Mouse (Mus musculus) layer of hippocampus, postnatal 36 days (tissue): ENCODE data around the gene Xylt1. TPM values are rescaled to one million over a fixed set of nuclear protein-coding genes. Genes with fewer than 3 reads are reported as not detected.

Experiments used
- DNase-seq, 2 experiments: peaks; one replicate each; pipeline ENCODE4 v3.0.0; 2022
- total RNA-seq, 2 experiments: library from RNA; stranded (reverse); gene quantifications; 2 replicates each; pipeline ENCODE4 v1.2.3; 2021

The Xylt1 gene
- total RNA-seq, 2 experiments from 2014 or later = 48.9 to 49.5 TPM

DNA sequence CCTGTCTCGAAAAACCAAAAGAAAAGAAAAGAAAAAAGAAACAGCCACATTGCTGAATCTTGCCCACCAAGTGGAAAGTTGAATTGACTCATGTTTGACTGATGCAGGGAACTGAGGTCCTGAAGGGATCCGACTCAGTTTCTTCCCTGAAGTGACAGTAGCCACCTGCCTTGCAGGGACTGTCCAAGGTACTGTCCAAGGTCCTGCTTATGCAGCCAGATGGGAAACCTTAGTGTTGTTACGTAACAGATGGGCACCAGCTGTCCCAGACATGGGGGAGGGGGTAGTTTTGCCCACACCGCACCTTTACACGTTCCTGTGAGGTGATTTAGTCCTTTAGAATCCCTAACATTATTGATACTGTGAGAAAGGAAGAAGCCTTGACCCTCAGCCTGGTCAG lies 235.5 kb downstream of the Xylt1 start:
- DNase-seq = no peak

DNA sequence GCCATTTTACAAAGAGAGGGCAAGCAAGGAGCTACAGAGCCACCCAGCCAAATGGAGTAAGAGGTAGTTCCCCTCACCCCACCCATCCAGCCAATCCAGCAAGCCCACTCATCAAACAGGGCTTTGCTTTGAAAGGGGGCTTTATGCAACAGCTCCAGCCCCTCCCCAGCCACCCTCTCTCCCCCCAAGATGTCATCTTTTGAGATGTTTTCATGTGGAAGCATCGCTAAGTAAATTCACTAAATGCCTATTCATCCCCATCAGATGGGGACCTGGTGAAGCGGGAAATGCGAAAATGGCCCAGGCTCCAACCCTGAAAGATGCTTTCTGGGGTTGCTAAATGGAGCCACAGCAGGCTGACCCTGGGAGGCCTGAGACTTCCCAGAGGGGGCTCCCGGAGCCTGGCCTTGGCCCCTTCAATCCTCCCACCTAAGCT lies 238.0 kb downstream of the Xylt1 start:
- DNase-seq = no peak

DNA sequence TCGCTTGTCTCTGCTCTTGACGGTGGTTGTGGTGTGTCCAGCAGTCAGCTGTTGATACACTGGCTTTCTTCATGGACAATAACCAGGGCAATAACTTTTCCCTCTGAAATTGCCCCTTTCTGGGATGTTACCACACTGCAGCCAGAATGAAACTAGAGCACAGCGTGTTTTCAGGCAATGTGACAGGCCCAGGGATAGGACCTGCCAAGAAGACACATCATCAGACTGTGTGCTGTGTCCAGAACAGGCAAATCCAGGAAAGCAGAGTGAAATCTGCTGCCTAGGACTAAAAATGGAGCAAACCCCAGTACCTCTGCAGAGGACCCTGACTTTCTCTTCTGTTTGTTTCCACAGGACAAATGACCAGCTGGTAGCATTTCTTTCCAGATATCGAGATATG lies 240.8 kb downstream of the Xylt1 start:
- DNase-seq = no peak

- no peak for DNase-seq
Observed at GRCm38 (mm10) chr7:117622769-117623168, 242.0 kb downstream of the Xylt1 start.

DNA sequence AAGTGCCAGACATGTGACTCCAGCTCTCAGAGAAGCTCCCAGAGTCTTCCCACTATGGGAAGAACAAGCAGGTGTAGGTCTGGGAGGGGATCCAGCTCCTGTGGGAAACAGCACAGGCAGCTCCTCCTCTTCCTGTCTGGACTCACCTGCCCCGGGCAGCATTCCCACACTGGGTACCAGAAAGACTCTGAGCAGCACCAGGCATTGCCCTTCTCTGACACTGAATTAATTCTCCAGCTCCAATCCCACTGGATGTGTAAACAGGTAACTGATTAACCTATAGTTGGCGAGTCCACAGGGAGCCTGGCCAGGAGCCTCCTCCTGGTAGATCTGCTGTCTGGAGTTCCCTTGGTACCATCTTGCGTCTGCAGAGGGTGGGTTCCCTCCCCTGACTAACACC lies 248.0 kb downstream of the Xylt1 start:
- DNase-seq = no peak

GRCm38 (mm10) chr7:117630657-117631056 lies 249.9 kb downstream of the Xylt1 start:
- DNase-seq = no peak

DNA sequence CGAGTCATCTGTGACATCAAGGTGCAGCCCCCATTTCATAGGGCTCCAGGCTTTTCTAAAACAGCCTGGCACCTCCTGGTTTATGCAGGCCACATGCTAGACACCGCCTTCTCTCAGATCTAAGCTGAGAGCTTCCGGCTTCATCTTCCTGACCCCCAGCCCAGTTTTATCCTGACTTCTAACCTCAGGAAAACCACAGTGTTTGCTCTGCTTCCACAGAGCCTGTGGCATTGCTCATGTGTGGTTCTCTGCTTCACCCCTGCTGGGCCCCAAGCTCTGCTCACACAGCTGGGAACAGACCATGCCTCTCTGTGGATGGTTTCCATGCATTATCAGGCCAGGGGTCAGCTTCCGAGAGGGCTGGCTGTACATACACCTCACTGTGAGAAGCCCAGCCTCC lies 254.8 kb downstream of the Xylt1 start:
- DNase-seq = no peak

GRCm38 (mm10) chr7:117636713-117637112 lies 255.9 kb downstream of the Xylt1 start:
- DNase-seq = no peak

- no peak for DNase-seq
Observed at GRCm38 (mm10) chr7:117637997-117638396, 257.2 kb downstream of the Xylt1 start.

- DNase-seq = no peak
Observed at GRCm38 (mm10) chr7:117652637-117653036, 271.9 kb downstream of the Xylt1 start.

- DNase-seq = no peak
Observed at GRCm38 (mm10) chr7:117655732-117656131, 275.0 kb downstream of the Xylt1 start.

DNA sequence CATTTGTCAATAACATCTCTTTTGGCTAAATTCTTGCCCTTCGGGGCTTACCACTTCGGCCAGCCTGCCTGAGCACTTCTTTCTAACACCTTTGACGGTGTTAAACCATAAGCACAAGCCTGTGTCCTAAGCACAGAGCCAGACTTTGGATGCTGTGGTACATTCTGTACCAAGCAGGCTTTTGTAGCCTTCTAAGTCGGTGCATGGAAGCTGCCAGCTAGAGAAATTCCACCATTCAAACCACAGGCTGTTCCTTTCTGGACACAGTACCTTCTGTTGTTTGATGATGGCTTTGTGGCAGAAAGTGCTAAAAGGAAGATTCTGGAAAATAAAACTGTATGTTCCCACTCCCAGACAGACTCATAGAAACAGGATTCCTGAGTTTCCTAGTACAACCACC lies 277.4 kb downstream of the Xylt1 start:
- no peak for DNase-seq

DNA sequence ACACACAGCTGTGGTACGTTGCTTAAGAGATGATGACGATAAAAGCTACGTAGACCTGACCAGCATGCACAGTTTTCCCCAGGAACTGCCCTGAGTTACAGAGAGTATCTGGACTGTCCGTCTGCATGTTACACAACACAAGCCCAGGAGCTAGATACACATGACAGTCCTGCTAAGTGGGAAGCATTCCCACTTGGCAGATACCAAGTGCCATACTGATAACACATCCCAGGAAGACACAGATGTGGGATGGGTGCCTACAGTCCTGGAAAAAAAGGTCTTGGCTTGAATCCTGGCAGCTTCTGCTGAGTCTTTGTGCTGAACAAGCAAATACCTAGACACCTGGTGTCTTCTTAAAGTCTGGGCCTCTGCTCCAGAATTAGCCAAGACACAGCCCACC lies 278.0 kb downstream of the Xylt1 start:
- no peak for DNase-seq

DNA sequence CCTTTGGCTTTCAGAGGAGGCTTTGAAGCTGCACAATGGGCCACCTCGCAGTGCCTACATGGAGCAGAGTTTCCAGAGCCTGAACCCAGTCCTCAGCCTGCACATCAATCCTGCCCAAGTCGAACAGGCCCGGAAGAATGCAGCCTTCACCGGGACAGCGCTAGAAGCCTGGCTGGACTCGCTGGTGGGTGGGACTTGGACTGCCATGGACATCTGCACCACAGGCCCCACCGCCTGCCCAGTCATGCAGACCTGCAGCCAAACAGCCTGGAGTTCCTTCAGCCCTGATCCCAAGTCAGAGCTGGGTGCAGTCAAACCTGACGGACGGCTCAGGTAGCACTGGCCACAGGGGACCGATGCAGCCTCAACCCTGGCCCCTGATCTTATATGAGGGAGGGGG lies 286.5 kb downstream of the Xylt1 start:
- DNase-seq = no peak

- DNase-seq = no peak
Observed at GRCm38 (mm10) chr7:117668226-117668625, 287.4 kb downstream of the Xylt1 start.

GRCm38 (mm10) chr7:117672121-117672591 lies 291.4 kb downstream of the Xylt1 start:
- peak; percentile 35 to 37 for DNase-seq

DNA sequence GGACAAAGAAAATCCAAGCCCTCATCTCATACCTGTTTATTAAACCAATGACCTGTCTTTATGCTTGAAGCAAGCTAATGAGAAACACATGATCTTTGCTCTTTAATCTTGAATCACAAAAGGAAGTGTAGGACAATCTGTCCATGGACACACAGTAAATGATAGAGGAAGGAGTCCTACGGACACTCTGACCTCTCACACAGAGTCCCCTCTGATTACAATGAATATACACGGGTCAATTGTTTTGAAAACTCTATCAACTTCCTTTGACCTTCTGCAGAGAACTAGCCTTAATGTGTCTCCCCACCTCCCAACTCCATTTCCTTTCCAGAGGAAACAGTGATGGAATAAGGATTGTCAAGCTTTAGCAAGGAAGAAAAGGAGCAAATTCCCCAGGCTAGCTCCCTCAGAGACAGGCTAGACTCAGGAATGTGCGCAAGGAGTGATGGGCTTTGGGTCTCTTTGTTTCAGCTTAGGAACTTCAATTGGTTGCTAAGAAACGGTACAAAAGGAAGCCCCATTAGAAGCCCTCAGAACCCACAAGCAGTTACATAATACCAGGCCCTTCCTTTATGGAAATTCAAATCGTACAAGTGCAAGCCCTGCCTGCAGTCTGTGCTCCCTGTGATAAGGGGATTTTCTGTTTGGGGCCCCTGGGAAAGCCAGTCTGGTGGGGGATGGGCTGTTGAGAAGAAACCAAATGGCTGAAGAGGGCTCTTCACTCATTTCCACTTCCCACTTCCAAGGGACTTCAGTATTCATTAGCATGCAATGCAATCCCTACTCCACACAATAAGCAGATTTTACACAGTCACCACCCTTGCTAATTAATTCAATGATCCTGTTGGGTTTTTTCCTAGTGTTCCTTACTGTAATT lies 305.6 kb downstream of the Xylt1 start:
- no peak for DNase-seq

DNA sequence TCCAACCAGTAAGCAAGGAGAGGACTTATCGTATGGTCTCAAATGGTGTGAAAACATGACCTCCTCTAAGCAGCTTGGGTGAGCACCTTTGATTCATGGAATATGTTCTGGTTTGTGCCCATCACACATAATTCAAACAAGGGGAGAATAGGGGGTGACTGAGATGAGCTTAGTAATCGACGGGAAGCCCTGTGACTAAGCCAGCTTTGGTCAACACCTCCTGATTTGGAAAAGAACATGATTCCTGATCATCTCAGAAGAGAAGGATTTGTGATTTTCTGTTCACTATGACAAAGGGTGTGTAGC lies 306.2 kb downstream of the Xylt1 start:
- DNase-seq = no peak

DNA sequence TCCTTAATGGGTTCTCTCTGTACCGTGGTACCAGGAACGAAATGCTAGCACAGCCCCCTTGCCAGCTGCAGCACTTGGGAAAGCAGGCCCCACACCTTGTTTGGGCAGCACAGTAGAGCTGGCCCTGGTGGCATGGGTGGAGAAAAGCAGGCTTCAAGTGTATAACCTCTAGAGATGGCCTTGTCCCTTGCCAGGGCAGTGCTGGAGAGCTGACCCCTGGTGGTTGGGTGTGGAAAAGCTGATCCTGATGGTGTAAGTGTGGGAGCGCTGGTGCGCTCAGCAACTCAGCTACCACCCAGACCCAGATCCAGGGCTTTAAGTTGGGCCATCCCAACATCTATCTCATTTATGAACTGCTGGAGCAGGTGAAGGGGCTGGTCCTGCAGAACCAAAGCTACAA lies 314.8 kb downstream of the Xylt1 start:
- DNase-seq = no peak

DNA sequence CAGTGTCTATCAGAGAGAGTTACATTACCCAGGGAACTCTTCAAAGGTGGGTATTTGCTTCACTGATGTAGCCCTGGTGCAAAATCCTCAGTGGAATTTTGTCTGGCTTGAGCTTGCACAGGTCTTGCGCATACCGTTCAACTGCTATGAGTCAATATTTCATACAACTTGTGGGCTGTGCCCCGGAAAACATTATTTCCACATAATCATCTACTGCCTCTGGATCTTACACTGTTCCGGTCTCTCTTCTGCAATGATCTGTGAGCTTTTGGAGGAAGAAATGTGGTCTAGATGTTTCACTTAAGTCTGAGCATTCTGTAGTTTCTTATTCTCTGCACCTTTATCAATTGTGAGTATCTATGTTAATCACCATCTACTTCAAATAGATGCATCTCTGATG lies 316.9 kb downstream of the Xylt1 start:
- no peak for DNase-seq

DNA sequence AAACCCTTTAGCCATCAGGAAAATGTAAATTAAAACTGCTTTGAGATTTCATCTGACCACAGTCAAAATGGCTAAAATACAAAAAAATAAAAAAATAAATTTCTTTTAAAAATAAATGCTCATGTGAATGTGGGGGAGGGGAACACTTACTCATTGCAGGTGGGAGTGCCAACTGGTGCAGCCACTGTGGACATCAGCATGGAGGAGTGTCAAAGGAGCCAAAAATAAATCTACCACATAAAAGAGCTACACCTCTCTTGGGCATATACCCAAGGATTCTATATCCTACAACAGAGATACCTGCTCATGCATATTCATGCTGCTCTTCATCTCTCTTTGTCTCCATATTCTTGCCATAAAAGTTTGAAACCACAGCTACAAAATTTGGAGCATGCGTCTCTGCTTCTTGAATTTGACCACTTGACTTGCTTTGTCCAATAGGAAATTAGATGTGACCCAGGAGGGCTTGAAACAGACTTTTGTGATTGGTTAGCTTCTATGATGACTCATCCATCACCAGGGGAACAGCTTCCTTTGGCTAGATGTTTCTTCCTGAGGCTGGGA lies 317.9 kb downstream of the Xylt1 start:
- no peak for DNase-seq

DNA sequence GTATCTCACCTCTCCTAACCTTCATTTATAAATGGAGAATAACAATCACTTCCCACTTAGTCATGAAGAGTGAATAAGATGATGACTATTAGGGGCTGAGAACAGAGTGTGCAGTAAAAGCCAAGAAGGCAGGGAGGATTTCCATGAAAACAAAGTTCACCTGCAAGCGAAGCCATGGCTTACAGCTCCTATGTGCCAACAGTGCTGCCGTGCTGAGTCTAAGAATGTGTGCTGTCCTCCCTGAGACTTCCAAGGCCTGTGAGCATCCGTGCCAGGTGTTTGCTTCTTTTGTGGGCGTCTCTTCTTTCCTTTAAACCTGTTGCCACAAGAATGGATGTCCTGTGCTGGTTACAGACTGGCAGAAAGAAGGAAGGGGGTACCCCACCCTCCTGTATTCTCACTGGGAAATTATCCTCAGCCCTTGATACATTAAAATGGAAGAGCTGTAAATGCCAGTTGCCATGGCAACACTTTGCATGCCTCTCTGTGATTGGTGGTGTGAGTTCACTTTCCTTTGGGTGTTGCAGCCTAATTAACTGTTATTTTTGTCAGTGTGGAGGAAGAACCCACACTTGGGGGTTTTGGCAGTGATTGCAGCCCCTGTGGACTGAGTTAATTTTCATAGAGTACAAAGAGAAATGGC lies 318.7 kb downstream of the Xylt1 start:
- peak; percentile 42 to 49 for DNase-seq

GRCm38 (mm10) chr7:117700066-117700465 lies 319.3 kb downstream of the Xylt1 start:
- DNase-seq = no peak
